Comparison of ENCODE assay signal across 13 mouse cellular contexts in the genomic region with DNA sequence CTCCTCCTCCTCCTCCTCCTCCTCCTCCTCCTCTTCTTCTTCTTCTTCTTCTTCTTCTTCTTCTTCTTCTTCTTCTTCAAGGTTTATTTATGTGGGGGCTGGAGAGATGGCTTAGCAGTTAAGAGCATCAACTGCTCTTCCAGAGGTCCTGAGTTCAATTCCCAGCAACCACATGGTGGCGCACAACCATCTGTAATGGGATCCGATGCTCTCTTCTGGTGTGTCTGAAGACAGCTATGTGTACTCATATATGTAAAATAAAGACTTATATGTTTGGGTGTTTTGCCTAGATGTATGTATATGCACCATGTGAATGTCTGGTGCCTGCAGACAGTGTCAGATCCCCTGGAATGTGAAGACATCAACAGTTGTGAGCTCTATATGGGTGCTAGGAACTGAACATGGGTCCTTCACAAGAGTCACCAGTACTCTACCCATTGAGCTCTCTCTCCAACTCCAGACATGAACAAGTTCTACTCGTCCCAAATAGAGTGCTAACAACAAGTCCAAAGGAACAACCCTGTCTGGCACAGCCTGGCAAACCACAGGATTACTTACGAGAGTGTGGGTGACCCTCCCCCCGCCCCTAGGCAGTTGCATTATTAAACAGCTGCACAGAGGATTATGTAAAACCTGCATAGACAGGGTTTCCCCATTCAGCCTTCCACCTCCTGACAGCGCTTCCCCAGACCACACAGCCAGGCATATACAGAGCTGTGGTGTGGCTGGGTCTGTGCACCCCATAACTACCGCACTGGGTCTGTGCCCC. TPM values are rescaled to one million over a fixed set of nuclear protein-coding genes. Genes with fewer than 3 reads are reported as not detected.
A peak's percentile ranks its signal among the peaks of the same experiment; 100 is the strongest.
DNase-seq lines count a peak whose midpoint lies in the region; ATAC-seq and TF ChIP-seq lines count a peak whose summit lies in the region.
"Had no signal": no experiment of that assay in that cellular context is flagged by ENCODE, and none has a peak within 500 bp of the region (broad histone marks: within the 10 kb centered on the region; RNA-seq: fewer than 3 reads in every experiment).

No protein-coding gene starts in this region.

- no peak overlapping the region for H3K4me3 ChIP-seq in gastrocnemius, adult 2 months
- H3K4me3 ChIP-seq in lung, postnatal 0 days (ENCODE audit: low read depth, low read length) = no peak overlapping the region
- H3K4me3 ChIP-seq: erythroblast, embryonic 14.5 days; limb, embryonic 12.5 days had no signal

- H3K9ac ChIP-seq in lung, postnatal 0 days (replicated peaks; ENCODE audit: low read depth) = no peak overlapping the region
- H3K9ac ChIP-seq: limb, embryonic 12.5 days had no signal

- no peaks in the 10 kb centered on the region for H3K9me3 ChIP-seq in lung, postnatal 0 days (ENCODE audit: low read length)
- H3K9me3 ChIP-seq: limb, embryonic 12.5 days had no signal

- peak; percentile 52 for TF ChIP-seq CTCF in gastrocnemius, adult 2 months (IDR thresholded peaks at IDR 0.05)
- peak; percentile 53 for TF ChIP-seq CTCF in lung, postnatal 0 days (IDR thresholded peaks at IDR 0.05)

- DNase-seq in gastrocnemius, adult 2 months = no peak
- DNase-seq in gastrocnemius, postnatal 36 days = no peak
- no peak for DNase-seq in lung, postnatal 0 days (ENCODE audit: low spot score)
- no peak for DNase-seq in lung, postnatal 25 days (ENCODE audit: low spot score)
- DNase-seq in cerebellum, postnatal 4 days (ENCODE audit: low spot score in 2 of 2) = no peak
- DNase-seq in testis, postnatal 14 days (ENCODE audit: low spot score) = no peak
- DNase-seq: lung, postnatal 36 days had no signal

- no peaks in the 10 kb centered on the region for H3K27me3 ChIP-seq in lung, postnatal 0 days (replicated peaks; ENCODE audit: insufficient read depth, low read length)

- ATAC-seq in lung, postnatal 0 days = no peak
- peak; percentile 25 for ATAC-seq in CD4-positive, CD25-positive, alpha-beta regulatory T cell, adult 4 months
- ATAC-seq in hematopoietic stem cell, adult 5-6 weeks (replicated peaks in 1 of 2; ENCODE audit: insufficient read depth in 1 of 2, low FRiP score in 2 of 2, low TSS enrichment in 1 of 2, low read depth in 1 of 2, poor library complexity in 2 of 2, severe bottlenecking in 2 of 2) = peak; percentile 51 to 59
- ATAC-seq: activated CD4-positive, CD25-positive, alpha-beta regulatory T cell, adult 4 months; intestine, embryonic 16.5 days had no signal

- no peaks in the 10 kb centered on the region for H3K36me3 ChIP-seq in lung, postnatal 0 days (ENCODE audit: insufficient read depth, low read length)
- H3K36me3 ChIP-seq: limb, embryonic 12.5 days had no signal

- WGBS in lung, postnatal 0 days = 61% methylated on average over 7 of the region's 7 CpGs

- H3K4me2 ChIP-seq in lung, postnatal 0 days (replicated peaks; ENCODE audit: low read depth, low read length) = no peak overlapping the region
- H3K4me2 ChIP-seq: limb, embryonic 12.5 days had no signal

- intact Hi-C loops in gastrocnemius, adult 2 months (cut with DNase I) = loop anchor here (10.0 kb wide), 1 partner anchor 426 kb away; a partner anchor contains a TSS
- intact Hi-C loops in gastrocnemius, postnatal 36 days (cut with DNase I) = loop anchor here (5.0 kb wide), 1 partner anchor 353 kb away; no protein-coding TSS in a partner anchor

- TF ChIP-seq EP300 in lung, postnatal 0 days (IDR thresholded peaks at IDR 0.05) = no peak

- peaks cover 9% of the 10 kb centered on the region; the same call in 1 of the 2 replicates for H3K4me1 ChIP-seq in lung, postnatal 0 days (ENCODE audit: insufficient read depth, low read depth, low read length)

- H3K27ac ChIP-seq in gastrocnemius, adult 2 months = no peak overlapping the region
- H3K27ac ChIP-seq in lung, postnatal 0 days (ENCODE audit: low read length) = no peak overlapping the region
- H3K27ac ChIP-seq: limb, embryonic 12.5 days had no signal

RNA-seq across cellular contexts. Expression of a gene that starts 2.9 kb away (rescaled TPM):
- 1 to 10 TPM; 3.4 to 6.6 TPM for total RNA-seq in gastrocnemius, adult 2 months (2021)
- 1 to 10 TPM; 4.9 to 5.2 TPM for total RNA-seq in gastrocnemius, postnatal 36 days (2021)
- polyA plus RNA-seq in lung, postnatal 0 days (2015; fragmentation: Nextera tagmentation; extraction: Ambion mirVana) = 16.5 and 17.6 TPM in 2 replicates
- 100 to 1,000 TPM in 1 of 2 experiments, 10 to 100 TPM in 1; 79.4 to 143 TPM for polyA plus RNA-seq in CD4-positive, CD25-positive, alpha-beta regulatory T cell, adult 4 months (2017; shearing (Covaris generic))
- total RNA-seq in hematopoietic stem cell, adult 5-6 weeks (2017) = 51.4 and 64.2 TPM in 2 replicates
